Mouse (Mus musculus) mature B cell (primary cell): Measurements from ENCODE around the gene Trub2.
"Not testable (repeated sequence)": the region's sequence is repeated elsewhere in the genome, so short reads cannot be mapped to it uniquely, and the experiment has no call there.

Source experiments
- in situ Hi-C: fragments of 300-500 bp; cut with MboI; formaldehyde crosslinking; loops from 2 replicates; pipeline ENCODE4 v1.14.3; 2019

Trub2 gene

GRCm38 (mm10) chr2:29787937-29788681, at the start of gene Trub2:
Gene Trub2 (minus strand): TSS chr2:29788502.
- in situ Hi-C loops: no loop called here

- in situ Hi-C loops: no loop called here
Measured at GRCm38 (mm10) chr2:29835391-29835899, 47.1 kb upstream of the Trub2 start.

- in situ Hi-C loops: no loop called here
Measured at GRCm38 (mm10) chr2:29833796-29834195, 45.5 kb upstream of the Trub2 start.

GRCm38 (mm10) chr2:29831106-29831505, 42.8 kb upstream of the Trub2 start:
- in situ Hi-C loops: no loop called here

GRCm38 (mm10) chr2:29827709-29828024, 39.4 kb upstream of the Trub2 start:
- in situ Hi-C loops: no loop called here

GRCm38 (mm10) chr2:29826926-29827708, 38.8 kb upstream of the Trub2 start:
- in situ Hi-C loops: no loop called here

GRCm38 (mm10) chr2:29826318-29826925, 38.1 kb upstream of the Trub2 start:
- in situ Hi-C loops: no loop called here

- in situ Hi-C loops: no loop called here
Measured at GRCm38 (mm10) chr2:29820025-29820817, 31.9 kb upstream of the Trub2 start, which contains the start of gene Urm1. Gene Urm1 (plus strand): TSS chr2:29820075.

GRCm38 (mm10) chr2:29819363-29819762, 31.1 kb upstream of the Trub2 start:
- in situ Hi-C loops: no loop called here

GRCm38 (mm10) chr2:29817426-29818232, 29.3 kb upstream of the Trub2 start:
- in situ Hi-C loops: no loop called here

GRCm38 (mm10) chr2:29815678-29816371, 27.5 kb upstream of the Trub2 start:
- in situ Hi-C loops: no loop called here

- in situ Hi-C loops: no loop called here
Measured at GRCm38 (mm10) chr2:29803400-29803831, 15.1 kb upstream of the Trub2 start.

GRCm38 (mm10) chr2:29802827-29803201, 14.5 kb upstream of the Trub2 start:
- in situ Hi-C loops: no loop called here

- in situ Hi-C loops: no loop called here
Measured at GRCm38 (mm10) chr2:29802075-29802826, 13.9 kb upstream of the Trub2 start, which contains the start of gene Slc27a4. Gene Slc27a4 (plus strand): TSS chr2:29802634.

- in situ Hi-C loops: no loop called here
Measured at GRCm38 (mm10) chr2:29792772-29793487, 4.6 kb upstream of the Trub2 start.

GRCm38 (mm10) chr2:29787104-29787917, 991 bp downstream of the Trub2 start, which contains the start of gene Coq4:
Gene Coq4 (plus strand): TSS chr2:29787493.
- in situ Hi-C loops: no loop called here

GRCm38 (mm10) chr2:29784290-29784689, 4.0 kb downstream of the Trub2 start:
- in situ Hi-C loops: no loop called here

- in situ Hi-C loops: not testable (repeated sequence)
Measured at GRCm38 (mm10) chr2:29781256-29781655, 7.0 kb downstream of the Trub2 start.
